Mouse (Mus musculus) kidney, postnatal 10 days (tissue): ENCODE data around the gene Ifitm10.
A peak's percentile ranks its signal among the peaks of the same experiment; 100 is the strongest.
"Not testable (repeated sequence)": the region's sequence is repeated elsewhere in the genome, so short reads cannot be mapped to it uniquely, and the experiment has no call there.

Experiments used
- DNase-seq: peaks from one replicate; pipeline ENCODE4 v3.0.0; 2021; ENCODE audit warnings: mixed read lengths

The Ifitm10 gene

DNA sequence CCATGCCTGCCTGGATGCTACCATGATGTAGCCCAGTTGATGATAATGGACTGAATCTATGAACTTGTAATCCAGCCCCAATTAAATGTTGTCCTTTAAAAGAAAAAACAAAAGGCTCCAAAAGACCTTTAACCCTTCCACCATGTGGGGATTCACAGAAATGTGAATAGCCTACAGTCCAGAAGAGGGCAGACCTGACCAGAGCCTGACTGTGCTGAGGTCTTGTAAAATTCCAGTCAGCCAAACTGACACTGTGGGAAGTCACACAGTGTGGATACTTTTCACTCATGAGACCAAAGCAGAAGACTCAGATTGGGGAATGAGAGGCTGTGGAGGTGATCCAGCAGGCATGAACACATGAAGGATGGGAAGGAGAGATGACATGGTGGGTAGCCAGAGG lies 12.8 kb downstream of the Ifitm10 start:
- no peak for DNase-seq

DNA sequence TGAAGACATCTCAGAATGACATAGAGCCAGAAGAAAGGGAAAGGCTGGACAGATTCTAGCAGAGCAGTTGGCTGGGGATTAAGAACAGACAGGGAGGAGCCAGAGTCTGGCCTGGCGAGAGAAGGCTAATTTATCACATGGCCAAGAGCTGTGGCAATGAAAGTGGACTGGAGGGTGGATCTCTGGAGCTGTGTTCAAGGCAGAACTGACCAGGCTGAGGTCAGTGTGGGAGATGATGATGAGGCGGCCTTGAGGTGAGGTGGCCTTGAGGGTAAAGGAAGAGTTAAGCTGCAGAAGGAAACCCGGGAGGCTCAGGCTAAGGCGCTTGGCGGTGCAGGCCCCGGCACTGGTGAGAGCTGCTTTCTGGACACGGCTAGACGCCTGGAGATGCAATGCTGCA lies 14.4 kb downstream of the Ifitm10 start:
- DNase-seq = no peak

DNA sequence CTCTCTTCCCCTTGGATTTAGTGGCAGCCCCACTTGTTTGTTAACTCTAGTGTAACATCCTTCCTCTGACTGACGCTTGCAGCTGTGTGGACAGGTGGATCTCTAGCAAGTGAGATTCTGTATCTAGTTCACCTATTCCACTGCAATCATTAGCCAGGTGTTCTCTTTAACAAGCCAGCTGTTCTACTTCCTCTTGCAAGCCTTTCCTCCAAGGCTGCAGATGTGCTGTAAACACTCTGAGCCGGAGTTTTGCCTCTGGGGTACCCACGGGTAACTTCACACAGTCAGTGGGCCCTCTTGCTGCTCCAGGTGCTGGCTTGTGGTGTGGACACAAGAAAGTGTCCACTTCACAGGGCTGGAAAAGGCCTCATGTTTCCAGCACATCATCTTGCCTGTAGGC lies 16.0 kb downstream of the Ifitm10 start:
- no peak for DNase-seq

DNA sequence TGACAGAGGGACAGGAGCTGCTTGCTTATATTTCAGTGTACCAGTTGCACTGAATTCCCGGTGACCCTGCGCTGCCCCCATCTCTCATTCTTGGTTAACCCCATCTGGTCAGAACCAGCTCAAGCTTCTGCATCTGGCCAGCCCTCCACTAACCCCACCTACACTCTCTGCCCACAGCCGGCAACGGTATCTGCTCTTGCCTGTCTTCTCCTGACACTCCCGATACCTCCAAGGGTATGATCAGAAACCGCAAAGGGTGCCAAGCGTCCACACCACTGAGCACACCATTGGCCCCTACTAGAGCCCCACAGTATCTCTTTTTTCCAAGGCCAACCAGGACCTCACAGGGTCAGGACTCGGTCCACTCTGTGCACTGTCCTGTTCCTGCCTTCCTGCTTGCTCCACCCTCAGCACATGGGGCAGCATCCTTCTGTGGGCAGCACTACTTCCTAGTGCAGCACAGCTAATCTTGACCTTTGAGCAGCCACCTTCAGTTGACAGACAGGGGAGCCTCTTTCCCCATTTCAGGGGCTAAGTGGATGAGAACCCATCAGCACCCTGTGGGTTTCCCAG lies 18.8 kb downstream of the Ifitm10 start:
- DNase-seq = no peak

DNA sequence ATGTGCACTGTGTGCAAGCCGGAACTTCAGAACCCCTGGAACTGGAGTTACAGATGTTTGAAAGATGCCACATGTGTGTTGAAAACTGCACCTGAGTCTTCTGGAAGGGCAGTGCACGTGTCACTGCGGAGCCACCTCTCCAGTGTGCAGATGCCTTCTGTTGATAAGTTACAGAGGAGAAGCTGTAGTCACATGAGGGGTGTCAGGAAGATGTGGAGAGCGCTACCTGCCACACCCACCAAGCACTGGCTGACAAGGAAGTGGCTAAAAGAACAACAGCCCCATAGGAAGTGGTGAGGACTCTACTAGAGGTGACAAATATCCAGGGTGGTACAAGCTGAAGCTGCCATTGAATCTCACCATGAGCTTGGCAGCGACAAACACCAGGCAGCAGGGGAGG lies 19.7 kb downstream of the Ifitm10 start:
- no peak for DNase-seq

DNA sequence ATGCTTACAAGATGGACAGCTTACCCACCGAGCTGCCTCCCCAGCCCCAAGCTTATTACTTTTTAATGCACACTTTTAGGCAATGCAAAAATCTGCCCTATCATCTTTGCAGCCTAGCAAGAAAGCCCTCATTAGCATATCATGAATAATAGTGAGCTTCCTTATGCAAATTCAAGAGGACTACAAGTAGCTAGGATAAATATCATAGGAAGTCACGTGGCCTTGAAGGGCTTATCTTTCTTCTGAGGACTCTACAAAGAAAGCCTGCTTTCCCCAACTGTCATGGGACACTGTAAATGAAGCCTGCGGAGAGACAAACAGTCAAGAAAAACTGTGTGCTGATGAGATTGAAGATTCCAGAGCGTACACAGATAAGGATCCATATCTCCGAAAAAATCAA lies 22.0 kb downstream of the Ifitm10 start:
- DNase-seq = no peak

DNA sequence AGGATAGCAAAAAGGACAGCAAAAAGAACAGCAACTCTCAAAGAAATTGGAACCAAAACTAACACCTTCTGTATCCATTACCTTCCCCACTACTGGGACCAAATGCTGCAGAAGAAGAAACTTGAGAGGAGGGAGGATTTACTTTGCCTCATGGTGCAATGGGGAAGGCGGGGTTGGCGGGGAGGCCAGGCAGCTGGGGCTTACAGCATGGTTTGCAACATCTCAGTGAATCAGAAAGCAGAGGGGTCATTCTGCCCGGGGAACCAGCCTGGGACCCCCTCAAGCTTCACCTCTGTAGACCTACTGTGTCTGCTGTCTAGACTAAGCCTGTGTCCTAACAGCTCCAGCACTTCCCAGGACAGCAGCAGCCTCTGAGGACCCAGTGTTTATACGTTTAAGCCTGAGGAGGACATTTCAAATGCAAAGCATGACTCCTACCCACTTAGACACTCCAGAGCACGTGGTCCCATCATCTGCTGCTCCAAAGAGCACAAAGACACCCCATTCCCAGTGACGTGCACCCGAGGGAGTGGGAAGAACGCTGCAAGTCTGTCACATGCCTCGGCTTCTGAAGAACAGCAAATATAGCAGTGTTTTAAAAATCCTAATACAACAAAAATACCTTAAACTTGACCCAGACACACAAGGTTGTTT lies 24.1 kb downstream of the Ifitm10 start:
- DNase-seq = no peak

DNA sequence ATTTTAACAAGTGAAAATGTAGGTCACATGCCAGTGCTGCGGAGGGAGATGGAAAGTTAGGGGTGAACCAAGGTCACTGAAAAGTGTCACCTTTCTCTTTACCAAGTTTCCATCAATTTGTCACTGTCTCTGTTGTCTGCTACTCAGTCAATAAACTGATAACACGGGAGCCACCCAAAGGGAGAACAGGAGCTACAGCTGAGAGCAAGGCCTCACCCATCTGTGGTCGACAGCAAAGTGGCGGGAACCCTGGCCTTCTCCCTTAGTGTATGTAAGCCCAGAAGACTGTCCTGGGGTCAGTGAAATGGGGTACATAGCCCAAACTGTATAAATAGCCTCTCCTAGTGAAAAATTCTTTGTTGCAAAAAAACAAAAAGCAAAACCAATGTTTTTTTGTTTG lies 26.0 kb downstream of the Ifitm10 start:
- no peak for DNase-seq

DNA sequence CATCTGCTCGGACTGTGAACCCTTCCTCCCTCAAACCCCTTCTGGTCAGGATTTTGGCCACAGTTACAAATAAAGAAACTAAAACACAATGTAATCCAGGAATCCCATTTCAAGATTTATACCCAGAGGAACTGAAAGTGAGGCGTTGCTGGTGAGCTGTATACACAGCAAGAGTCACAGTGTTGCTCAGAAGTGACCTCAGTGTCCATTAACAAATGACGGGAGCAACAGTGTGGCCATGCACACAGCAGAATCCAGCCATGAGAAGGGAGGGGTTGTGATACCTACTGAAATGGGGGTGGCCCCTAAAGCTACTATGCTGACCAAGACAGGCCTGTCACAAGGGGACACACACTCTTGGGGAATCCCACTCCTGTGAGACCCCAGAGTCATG lies 31.3 kb downstream of the Ifitm10 start:
- DNase-seq = no peak

DNA sequence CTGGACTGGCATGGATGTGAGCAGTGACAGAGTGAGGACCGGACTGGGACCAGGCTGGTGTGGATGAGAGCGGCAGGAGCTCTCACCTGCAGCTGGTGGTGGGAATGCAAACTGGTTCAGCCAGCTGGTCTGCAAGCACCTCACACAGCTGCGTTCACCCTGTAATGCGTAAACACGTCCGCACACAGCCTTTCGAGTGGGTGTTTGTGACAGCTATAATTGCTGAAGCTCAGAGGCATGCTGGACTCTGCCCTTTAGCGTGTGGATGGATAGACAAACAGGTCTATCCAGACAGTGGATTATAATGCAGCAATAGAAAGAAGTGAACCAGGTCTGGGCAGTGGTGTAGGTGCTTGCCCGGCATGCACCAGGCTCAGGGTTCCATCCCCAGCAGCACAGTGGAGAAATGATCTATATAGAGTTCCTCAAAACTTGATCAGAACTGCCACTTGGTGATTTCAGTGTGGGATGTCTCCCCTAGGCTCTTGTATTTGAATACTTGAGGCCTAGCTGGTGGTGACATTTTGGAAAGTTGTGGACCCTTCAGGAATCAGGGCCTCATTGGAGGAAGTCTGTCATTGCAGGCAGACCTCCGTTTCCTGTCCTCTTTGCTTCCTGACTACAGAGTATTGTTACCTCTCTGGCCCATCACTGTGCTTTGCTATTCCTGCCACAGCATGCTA lies 31.8 kb downstream of the Ifitm10 start:
- no peak for DNase-seq

DNA sequence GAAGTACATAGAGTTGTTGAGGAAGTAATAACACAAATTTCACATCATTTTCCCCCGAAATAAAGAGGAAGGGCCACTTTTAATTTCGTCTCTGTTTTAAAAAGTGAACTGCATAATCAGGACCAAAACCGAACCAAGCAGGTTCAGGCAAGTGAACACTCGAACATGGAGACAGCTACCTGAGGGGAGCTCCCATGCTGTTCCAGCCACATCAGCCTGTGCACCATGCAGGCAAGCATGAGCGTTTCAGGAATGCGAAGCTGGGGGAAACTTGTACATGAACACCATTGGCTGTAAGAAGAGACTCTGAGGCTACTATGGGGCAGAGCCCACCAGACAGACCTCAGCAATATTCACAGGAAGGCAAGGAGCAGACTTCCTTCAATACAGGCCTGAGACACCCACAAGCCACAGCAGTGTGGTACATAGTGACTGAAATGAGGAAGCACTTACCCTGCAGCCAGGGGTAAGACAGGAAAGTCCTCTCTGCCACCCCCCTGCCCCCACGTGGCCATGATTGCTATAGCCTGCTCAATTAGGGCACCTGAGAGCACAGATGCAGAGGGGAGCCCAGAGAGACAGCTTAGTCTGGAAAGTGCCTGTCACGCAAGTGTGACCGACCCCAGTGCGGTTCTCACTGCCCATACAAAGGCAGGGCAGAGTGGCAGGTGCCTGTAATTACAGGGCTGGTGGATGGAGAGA lies 33.1 kb downstream of the Ifitm10 start:
- no peak for DNase-seq

DNA sequence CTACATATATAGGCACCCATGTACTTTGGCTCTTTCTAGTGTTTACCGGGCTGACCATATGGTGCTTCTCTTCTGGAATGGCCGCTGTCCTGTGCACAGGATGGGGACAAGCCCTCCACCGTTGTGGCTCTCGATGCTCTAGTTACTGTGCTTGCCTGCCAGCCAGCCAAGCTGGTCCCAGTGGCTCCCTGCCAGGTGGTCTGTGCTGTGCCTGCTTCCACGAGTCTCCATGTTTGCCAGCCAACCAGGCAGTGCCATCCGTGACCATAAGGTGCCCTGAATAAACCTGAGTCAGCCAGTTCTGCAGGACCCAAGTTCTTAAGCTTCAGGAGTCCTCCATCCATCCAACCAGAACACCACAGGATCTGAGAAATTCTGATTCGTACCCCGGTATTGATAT lies 38.4 kb downstream of the Ifitm10 start:
- no peak for DNase-seq

DNA sequence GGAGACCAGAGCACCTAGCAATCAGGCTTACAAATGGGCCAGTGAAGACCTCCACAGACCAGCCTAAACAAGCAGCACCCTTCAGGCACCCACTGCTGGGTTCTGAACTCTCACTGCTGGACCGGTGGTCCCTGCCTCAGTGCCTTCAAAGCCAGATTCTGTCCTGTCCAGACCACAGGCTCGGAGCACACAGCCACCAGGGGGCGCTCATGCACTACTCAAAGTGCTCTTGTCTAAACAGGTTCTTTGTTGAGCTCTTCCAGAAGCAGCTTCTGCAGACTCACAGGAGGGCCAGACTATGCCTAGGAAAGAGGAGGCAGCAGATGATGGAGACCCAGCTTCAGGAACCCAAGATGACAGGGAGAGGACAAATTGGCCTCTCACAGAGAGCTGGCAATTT lies 39.3 kb downstream of the Ifitm10 start:
- DNase-seq = peak; percentile 95

DNA sequence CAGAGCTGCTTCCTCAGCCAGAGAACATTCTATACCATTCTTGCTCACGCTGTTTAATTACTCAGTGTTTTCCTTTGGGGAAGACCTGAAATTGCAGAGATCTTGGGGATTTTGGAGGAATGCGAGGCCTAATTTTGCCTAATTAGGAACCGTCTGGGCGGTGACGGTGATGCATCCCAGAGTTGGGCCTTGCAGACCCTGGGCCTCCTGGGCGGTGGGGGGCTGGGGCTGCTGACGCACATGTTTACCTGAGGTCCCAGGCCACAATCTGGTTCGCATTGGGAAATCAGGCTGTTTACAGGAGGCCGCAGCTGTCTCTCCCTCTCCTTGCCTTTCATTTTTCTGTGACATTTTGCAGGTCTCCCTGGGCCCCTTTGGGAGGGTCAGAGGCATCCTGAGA lies 40.8 kb downstream of the Ifitm10 start:
- DNase-seq = not testable (repeated sequence)

DNA sequence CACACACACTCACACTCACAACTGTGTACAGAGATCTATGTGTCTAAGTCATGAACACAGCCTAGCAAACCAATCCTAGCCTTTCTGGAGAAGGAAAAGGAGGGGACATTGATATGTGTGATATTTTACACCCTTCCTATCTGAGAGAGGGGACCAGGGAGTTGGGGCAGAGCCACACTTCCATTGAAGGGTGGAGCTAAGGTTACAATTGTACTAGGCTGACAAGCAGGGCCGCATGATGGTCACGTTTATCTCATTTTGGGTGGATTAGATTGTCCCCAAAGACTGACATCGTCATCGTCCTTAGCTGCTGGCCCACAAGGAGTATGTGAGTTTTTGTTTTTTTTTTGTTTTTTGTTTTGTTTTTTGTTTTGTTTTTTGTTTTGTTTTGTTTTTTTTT lies 42.3 kb downstream of the Ifitm10 start:
- no peak for DNase-seq

DNA sequence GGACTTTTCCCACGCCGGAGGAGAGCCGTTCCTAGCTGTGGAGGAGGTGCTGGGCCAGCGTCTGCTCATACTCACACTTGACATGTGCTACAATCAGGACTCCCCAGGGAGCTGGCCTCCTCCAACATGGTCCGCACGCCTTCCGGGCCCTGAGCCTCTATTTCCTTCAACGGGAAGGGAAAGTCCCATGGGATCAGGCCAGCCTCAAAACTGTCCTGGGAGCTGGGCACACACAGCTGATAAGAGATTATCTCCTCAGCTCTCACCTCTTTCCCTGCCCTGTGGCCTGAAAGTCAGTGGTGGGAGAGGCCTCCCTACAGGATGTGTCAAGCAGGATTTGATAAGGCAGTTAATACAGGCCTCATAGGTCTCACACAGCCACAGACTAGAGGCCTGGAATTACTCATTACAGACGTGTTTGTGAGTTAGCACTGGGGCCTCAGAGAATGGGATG lies 43.3 kb downstream of the Ifitm10 start:
- peak; percentile 82 for DNase-seq

DNA sequence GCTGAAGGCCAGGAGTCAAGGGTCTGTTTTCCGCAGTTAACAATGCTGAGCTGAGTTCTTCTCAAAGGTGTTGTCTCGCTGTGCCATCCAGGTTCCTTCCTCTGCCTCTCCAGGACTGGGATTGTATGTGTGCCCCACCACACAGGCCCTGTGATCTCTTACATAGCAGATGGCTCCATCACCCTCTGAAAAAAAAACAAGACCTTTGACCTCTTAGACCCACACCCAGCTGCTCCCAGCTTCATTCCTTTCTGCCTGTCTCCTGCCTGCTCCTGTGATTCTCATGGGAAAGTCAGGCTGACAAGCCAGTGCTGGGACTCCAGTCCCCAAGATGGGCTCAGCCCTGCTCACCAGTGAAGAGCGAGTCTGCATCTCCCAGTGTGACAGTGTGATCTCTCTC lies 45.0 kb downstream of the Ifitm10 start:
- no peak for DNase-seq

DNA sequence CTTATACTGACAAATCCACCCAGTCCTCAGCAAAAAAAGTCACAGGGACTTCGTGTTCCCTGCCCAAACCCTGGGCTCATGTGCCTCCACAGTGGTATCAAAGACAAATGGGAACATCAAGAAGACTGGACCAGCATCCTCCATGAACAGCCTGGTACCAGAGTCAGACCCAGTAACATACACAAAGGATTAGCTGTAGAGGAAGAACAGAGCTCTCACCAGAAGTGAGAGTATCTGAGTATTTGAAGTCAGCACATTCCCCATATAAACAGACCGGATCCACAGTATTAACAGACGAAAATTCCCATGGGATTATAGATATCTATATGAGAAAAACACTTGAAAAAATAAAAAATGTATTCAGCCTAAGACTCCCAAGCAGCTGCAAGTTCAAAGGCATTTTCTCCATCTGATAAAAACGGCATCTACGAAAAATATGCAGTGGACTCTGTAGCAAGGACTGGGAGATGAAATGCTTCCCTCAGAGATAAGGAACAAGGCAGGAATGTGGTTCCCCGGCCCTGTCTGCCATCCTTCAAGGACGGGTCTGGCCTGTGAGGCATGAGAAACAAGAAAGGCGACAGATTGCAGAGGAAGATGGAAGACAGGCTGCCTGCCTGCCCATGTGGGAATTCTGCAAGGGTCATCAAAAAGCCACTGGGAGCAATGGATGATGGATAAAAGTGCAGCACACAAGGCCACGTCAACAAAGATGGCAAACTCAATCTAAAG lies 46.7 kb downstream of the Ifitm10 start:
- no peak for DNase-seq

DNA sequence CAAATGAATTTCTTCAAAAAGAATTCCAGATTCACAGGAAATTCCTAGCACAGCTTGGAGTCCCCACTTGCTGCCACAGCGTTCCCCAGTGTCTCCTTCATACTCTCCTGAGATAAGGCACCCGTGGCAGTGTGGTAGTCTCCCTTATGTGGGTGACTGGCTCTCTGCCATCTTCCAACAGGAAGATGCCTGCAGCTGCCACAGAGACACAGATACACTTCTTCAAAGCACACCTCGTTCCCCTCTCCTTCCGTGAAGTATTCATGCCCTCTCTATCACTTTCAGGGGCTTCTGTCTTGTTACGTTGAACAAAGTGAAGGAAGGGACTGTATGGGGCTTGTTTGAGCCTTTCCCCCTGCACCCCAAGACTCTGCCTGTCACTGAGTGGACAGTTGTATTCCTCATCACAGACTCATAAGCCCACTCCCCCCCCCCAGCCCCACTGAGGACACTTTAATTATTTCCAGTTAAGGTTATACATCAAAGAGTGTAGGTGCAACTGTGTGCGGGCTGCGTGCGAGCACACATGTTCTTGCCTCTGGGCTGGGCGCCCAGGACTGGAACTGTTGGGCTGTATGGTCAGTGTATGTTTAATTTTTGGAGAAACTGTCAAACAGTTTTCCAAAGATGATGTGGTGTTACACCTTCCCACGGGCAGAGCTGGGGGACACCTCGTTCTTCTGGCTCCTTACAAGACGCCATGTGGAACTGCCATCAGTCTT lies 50.0 kb downstream of the Ifitm10 start:
- DNase-seq = no peak

DNA sequence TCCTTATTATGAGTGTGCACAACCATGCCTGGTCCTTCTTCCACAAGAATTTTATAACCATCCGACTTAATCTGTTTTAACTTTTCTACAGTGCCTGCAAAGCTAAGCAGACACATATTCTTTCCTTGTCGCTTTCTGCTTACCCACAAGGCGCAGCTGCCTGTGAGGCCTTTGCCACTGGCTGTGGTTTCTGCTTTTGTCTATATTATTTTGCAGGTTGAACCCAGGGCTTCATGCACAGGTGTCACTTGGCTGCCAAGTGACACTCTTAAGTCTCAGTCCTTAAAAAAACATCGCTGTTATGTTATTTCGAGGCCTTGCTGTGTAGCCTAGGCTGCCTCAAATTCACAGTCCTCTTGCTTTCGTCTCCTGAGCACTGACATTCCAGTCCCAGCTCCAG lies 50.9 kb downstream of the Ifitm10 start:
- DNase-seq = no peak

DNA sequence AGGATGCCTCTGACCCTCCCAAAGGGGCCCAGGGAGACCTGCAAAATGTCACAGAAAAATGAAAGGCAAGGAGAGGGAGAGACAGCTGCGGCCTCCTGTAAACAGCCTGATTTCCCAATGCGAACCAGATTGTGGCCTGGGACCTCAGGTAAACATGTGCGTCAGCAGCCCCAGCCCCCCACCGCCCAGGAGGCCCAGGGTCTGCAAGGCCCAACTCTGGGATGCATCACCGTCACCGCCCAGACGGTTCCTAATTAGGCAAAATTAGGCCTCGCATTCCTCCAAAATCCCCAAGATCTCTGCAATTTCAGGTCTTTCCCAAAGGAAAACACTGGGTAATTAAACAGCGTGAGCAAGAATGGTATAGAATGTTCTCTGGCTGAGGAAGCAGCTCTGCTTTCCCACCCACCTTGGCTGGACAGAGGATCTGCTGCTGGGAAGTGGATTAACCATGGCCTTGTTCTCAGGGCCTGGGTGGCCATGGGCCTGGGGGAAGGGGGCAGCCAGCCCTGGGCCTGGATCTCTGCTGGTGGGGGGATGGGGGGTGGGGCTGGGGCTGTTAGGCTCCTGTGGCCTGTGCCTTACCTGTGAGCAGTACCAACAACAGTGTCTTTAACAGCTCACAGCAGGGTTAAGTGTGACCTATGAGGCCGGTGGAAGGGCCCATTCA lies 51.8 kb downstream of the Ifitm10 start:
- DNase-seq = not testable (repeated sequence)

DNA sequence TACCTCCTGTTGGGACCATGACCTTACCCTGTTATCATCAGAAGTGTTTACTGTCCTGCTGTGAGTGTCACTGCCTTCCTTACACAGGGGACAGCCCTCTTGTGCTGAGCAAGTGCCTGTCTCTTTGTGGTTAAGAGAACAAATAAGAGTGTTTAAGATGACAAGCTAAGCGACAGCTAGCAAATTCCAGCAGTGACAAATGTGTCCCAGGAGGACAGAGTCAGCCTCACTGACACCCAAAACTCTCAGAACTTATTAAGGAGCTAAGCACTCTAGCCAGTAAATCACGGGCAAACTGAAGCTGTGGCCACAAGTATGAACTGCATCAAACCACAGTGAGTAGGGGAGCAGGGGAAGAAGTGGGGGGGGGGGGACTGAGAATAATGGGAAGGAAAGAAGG lies 52.6 kb downstream of the Ifitm10 start:
- peak; percentile 63 for DNase-seq
